Comparison of ENCODE assay signal across 8 mouse cellular contexts in genomic region chr13:107954445-107955261, GRCm38 (mm10).
DNase-seq lines count a peak whose midpoint lies in the region; ATAC-seq and TF ChIP-seq lines count a peak whose summit lies in the region.

No protein-coding gene starts in this region.

- DNase-seq in liver, adult 2 months (ENCODE audit: extremely low read depth, low read depth, low spot score) = peak; percentile 39
- no peak for DNase-seq in liver
- peak; percentile 74 for DNase-seq in embryo, embryonic 10.5 days (ENCODE audit: low spot score)
- DNase-seq in retina, embryonic 14.5 days (ENCODE audit: low spot score) = peak; percentile 59
- no peak for DNase-seq in left cerebral cortex, postnatal 25 days (ENCODE audit: low spot score in 2 of 2)
- DNase-seq in urinary bladder, postnatal 14 days (ENCODE audit: low spot score) = no peak
- no peak for DNase-seq in urinary bladder, postnatal 4 days (ENCODE audit: low spot score in 2 of 2)

- no peak for TF ChIP-seq POLR2A in liver, adult 2 months (IDR thresholded peaks at IDR 0.05; ENCODE audit: extremely low read depth, insufficient read depth, low read length)

- no peak for TF ChIP-seq CTCF in liver, adult 2 months (IDR thresholded peaks at IDR 0.05; ENCODE audit: low read depth, low read length)

- H3K36me3 ChIP-seq in liver, adult 2 months (ENCODE audit: control insufficient read depth, insufficient read depth, low read length) = no peaks in the 10 kb centered on the region
- H3K36me3 ChIP-seq in intestine, embryonic 16.5 days (ENCODE audit: control insufficient read depth, insufficient read depth, low read length) = no peaks in the 10 kb centered on the region

- H3K4me1 ChIP-seq in liver, adult 2 months (ENCODE audit: control insufficient read depth, insufficient read depth, low read length) = 0 out of 2 replicates have a peak, but pooled peaks cover 2% of the 10 kb centered on the region
- peaks cover 30% of the 10 kb centered on the region for H3K4me1 ChIP-seq in intestine, embryonic 16.5 days (ENCODE audit: control insufficient read depth, insufficient read depth, low read length)

- peak overlapping the region; percentile 12 for H3K27ac ChIP-seq in liver, adult 2 months (replicated peaks; ENCODE audit: insufficient read depth, low read depth, low read length)
- H3K27ac ChIP-seq in intestine, embryonic 16.5 days (ENCODE audit: low read length) = peak overlapping the region; percentile 66

- H3K4me3 ChIP-seq in liver, adult 2 months (ENCODE audit: insufficient read depth, low read depth, low read length) = no peak overlapping the region
- H3K4me3 ChIP-seq in intestine, embryonic 16.5 days (ENCODE audit: low read length) = no peak overlapping the region

- H3K27me3 ChIP-seq in liver, adult 2 months (ENCODE audit: control insufficient read depth, insufficient read depth, low read length) = no peaks in the 10 kb centered on the region
- no peaks in the 10 kb centered on the region for H3K27me3 ChIP-seq in intestine, embryonic 16.5 days (replicated peaks; ENCODE audit: control insufficient read depth, insufficient read depth, low read length)

- no peaks in the 10 kb centered on the region for H3K9me3 ChIP-seq in intestine, embryonic 16.5 days (ENCODE audit: control insufficient read depth, low read length)

- ATAC-seq in intestine, embryonic 16.5 days = 0 out of 2 replicates have a peak, but pooled peaks have one; percentile 12

- H3K9ac ChIP-seq in liver, adult 2 months (ENCODE audit: low read depth, low read length) = no peak overlapping the region
- H3K9ac ChIP-seq in intestine, embryonic 16.5 days (ENCODE audit: low read depth, low read length) = no peak overlapping the region

- no peak overlapping the region for H3K4me2 ChIP-seq in intestine, embryonic 16.5 days (ENCODE audit: low read depth, low read length)

- 62% methylated on average over 16 of the region's 16 CpGs for WGBS in liver, adult 2 months
- WGBS in intestine, embryonic 16.5 days = 44% methylated on average over 16 of the region's 16 CpGs

- intact Hi-C loops in left cerebral cortex, postnatal 25 days (cut with DNase I) = no loop called here

- H3K79me2 ChIP-seq in liver, adult 2 months (ENCODE audit: control insufficient read depth, insufficient read depth, low read length) = no peaks in the 10 kb centered on the region

Comparison
In these comparisons a context has a peak if more than half of its experiments do, and no peak if none do; other contexts are left out.
1. DNase-seq: peak in liver, adult 2 months (single experiment), embryo, embryonic 10.5 days (single experiment) and retina, embryonic 14.5 days (single experiment); none in liver (single experiment), left cerebral cortex, postnatal 25 days (0 of 2), urinary bladder, postnatal 14 days (single experiment) and urinary bladder, postnatal 4 days (0 of 2).